Mouse (Mus musculus): Measurements from ENCODE around the gene Cplx1. TPM values are rescaled to one million over a fixed set of nuclear protein-coding genes. Genes with fewer than 3 reads are reported as not detected.
"Not testable (repeated sequence)": the region's sequence is repeated elsewhere in the genome, so short reads cannot be mapped to it uniquely, and the experiment has no call there.

The Cplx1 gene
- polyA plus RNA-seq, 1 experiment from 2014 or later, result 16.9 TPM

- Histone ChIP-seq H3K27me3 (ENCODE audit: control insufficient read depth, insufficient read depth, low read length) (no peaks in the 10 kb centered on the region), H3K4me3 (ENCODE audit: low read depth, low read length) (no peak overlapping the region), H3K36me3 (ENCODE audit: control insufficient read depth, insufficient read depth, low read length) (no peaks in the 10 kb centered on the region), H3K9ac (ENCODE audit: low read length) (no peak overlapping the region), H3K9me3 (ENCODE audit: control insufficient read depth, low read length) (no peaks in the 10 kb centered on the region), H3K4me2 (ENCODE audit: low read depth) (no peak overlapping the region), H3K27ac (ENCODE audit: low read depth, low read length) (no peak overlapping the region), H3K4me1 (ENCODE audit: control insufficient read depth, insufficient read depth, low read length) (no peaks in the 10 kb centered on the region)
- 48% methylated on average over 2 of the region's 2 CpGs for WGBS
- DNase-seq (ENCODE audit: low spot score), result no peak
- ATAC-seq (ENCODE audit: insufficient read depth, low FRiP score, low TSS enrichment), result no peak
Measured at GRCm38 (mm10) chr5:108521016-108521415, 28.8 kb downstream of the Cplx1 start.

GRCm38 (mm10) chr5:108520153-108520552 lies 29.7 kb downstream of the Cplx1 start:
- H3K4me3 ChIP-seq (ENCODE audit: low read depth, low read length), result no peak overlapping the region
- 78% methylated on average over 7 of the region's 7 CpGs for WGBS
- no peaks in the 10 kb centered on the region for H3K27me3 ChIP-seq (ENCODE audit: control insufficient read depth, insufficient read depth, low read length)
- no peak overlapping the region for H3K4me2 ChIP-seq (ENCODE audit: low read depth)
- ATAC-seq (ENCODE audit: insufficient read depth, low FRiP score, low TSS enrichment) (no peak), DNase-seq (ENCODE audit: low spot score) (no peak)
- H3K36me3 ChIP-seq (ENCODE audit: control insufficient read depth, insufficient read depth, low read length), result no peaks in the 10 kb centered on the region
- no peak overlapping the region for H3K9ac ChIP-seq (ENCODE audit: low read length)
- H3K27ac ChIP-seq (ENCODE audit: low read depth, low read length), result no peak overlapping the region
- no peaks in the 10 kb centered on the region for H3K9me3 ChIP-seq (ENCODE audit: control insufficient read depth, low read length)
- H3K4me1 ChIP-seq (ENCODE audit: control insufficient read depth, insufficient read depth, low read length), result no peaks in the 10 kb centered on the region

- ATAC-seq (ENCODE audit: insufficient read depth, low FRiP score, low TSS enrichment), result no peak
- Histone ChIP-seq H3K36me3 (ENCODE audit: control insufficient read depth, insufficient read depth, low read length) (no peaks in the 10 kb centered on the region), H3K4me2 (ENCODE audit: low read depth) (no peak overlapping the region), H3K27ac (ENCODE audit: low read depth, low read length) (no peak overlapping the region), H3K4me3 (ENCODE audit: low read depth, low read length) (no peak overlapping the region), H3K9ac (ENCODE audit: low read length) (no peak overlapping the region), H3K4me1 (ENCODE audit: control insufficient read depth, insufficient read depth, low read length) (no peaks in the 10 kb centered on the region), H3K27me3 (ENCODE audit: control insufficient read depth, insufficient read depth, low read length) (no peaks in the 10 kb centered on the region), H3K9me3 (ENCODE audit: control insufficient read depth, low read length) (no peaks in the 10 kb centered on the region)
- no peak for DNase-seq (ENCODE audit: low spot score)
- 77% methylated on average over 5 of the region's 5 CpGs for WGBS
Measured at GRCm38 (mm10) chr5:108518951-108519350, 30.9 kb downstream of the Cplx1 start.

GRCm38 (mm10) chr5:108518106-108518885 lies 31.5 kb downstream of the Cplx1 start:
- no peaks in the 10 kb centered on the region for H3K4me1 ChIP-seq (ENCODE audit: control insufficient read depth, insufficient read depth, low read length)
- WGBS, result 86% methylated on average over 9 of the region's 9 CpGs
- ATAC-seq (ENCODE audit: insufficient read depth, low FRiP score, low TSS enrichment) (no peak), DNase-seq (ENCODE audit: low spot score) (no peak)
- no peak overlapping the region for H3K9ac ChIP-seq (ENCODE audit: low read length)
- H3K27me3 ChIP-seq (ENCODE audit: control insufficient read depth, insufficient read depth, low read length), result no peaks in the 10 kb centered on the region
- H3K4me3 ChIP-seq (ENCODE audit: low read depth, low read length), result no peak overlapping the region
- no peaks in the 10 kb centered on the region for H3K36me3 ChIP-seq (ENCODE audit: control insufficient read depth, insufficient read depth, low read length)
- no peaks in the 10 kb centered on the region for H3K9me3 ChIP-seq (ENCODE audit: control insufficient read depth, low read length)
- no peak overlapping the region for H3K27ac ChIP-seq (ENCODE audit: low read depth, low read length)
- H3K4me2 ChIP-seq (ENCODE audit: low read depth), result no peak overlapping the region

- ATAC-seq (ENCODE audit: insufficient read depth, low FRiP score, low TSS enrichment), result no peak
- 87% methylated on average over 3 of the region's 3 CpGs for WGBS
Measured at GRCm38 (mm10) chr5:108516655-108517054, 33.2 kb downstream of the Cplx1 start.

GRCm38 (mm10) chr5:108515581-108516361 lies 34.1 kb downstream of the Cplx1 start:
- ATAC-seq (ENCODE audit: insufficient read depth, low FRiP score, low TSS enrichment) (no peak), DNase-seq (ENCODE audit: low spot score) (no peak)
- Histone ChIP-seq H3K4me1 (ENCODE audit: control insufficient read depth, insufficient read depth, low read length) (no peaks in the 10 kb centered on the region), H3K9ac (ENCODE audit: low read length) (no peak overlapping the region), H3K4me3 (ENCODE audit: low read depth, low read length) (no peak overlapping the region), H3K27ac (ENCODE audit: low read depth, low read length) (no peak overlapping the region), H3K9me3 (ENCODE audit: control insufficient read depth, low read length) (no peaks in the 10 kb centered on the region), H3K4me2 (ENCODE audit: low read depth) (no peak overlapping the region), H3K27me3 (ENCODE audit: control insufficient read depth, insufficient read depth, low read length) (no peaks in the 10 kb centered on the region), H3K36me3 (ENCODE audit: control insufficient read depth, insufficient read depth, low read length) (no peaks in the 10 kb centered on the region)
- WGBS, result 72% methylated on average over 6 of the region's 6 CpGs

More at GRCm38 (mm10) chr5:108516655-108517054, 33.2 kb downstream of the Cplx1 start:
- Histone ChIP-seq H3K4me3 (ENCODE audit: low read depth, low read length) (no peak overlapping the region), H3K27me3 (ENCODE audit: control insufficient read depth, insufficient read depth, low read length) (no peaks in the 10 kb centered on the region), H3K4me2 (ENCODE audit: low read depth) (no peak overlapping the region), H3K9ac (ENCODE audit: low read length) (no peak overlapping the region), H3K27ac (ENCODE audit: low read depth, low read length) (no peak overlapping the region), H3K4me1 (ENCODE audit: control insufficient read depth, insufficient read depth, low read length) (no peaks in the 10 kb centered on the region), H3K9me3 (ENCODE audit: control insufficient read depth, low read length) (no peaks in the 10 kb centered on the region), H3K36me3 (ENCODE audit: control insufficient read depth, insufficient read depth, low read length) (no peaks in the 10 kb centered on the region)
- DNase-seq (ENCODE audit: low spot score), result no peak

GRCm38 (mm10) chr5:108502286-108502685 lies 47.5 kb downstream of the Cplx1 start:
- Histone ChIP-seq H3K4me2 (ENCODE audit: low read depth) (no peak overlapping the region), H3K4me3 (ENCODE audit: low read depth, low read length) (no peak overlapping the region), H3K9ac (ENCODE audit: low read length) (no peak overlapping the region), H3K9me3 (ENCODE audit: control insufficient read depth, low read length) (no peaks in the 10 kb centered on the region), H3K27ac (ENCODE audit: low read depth, low read length) (no peak overlapping the region), H3K36me3 (ENCODE audit: control insufficient read depth, insufficient read depth, low read length) (peaks cover 18% of the 10 kb centered on the region), H3K27me3 (ENCODE audit: control insufficient read depth, insufficient read depth, low read length) (no peaks in the 10 kb centered on the region), H3K4me1 (ENCODE audit: control insufficient read depth, insufficient read depth, low read length) (no peaks in the 10 kb centered on the region)
- ATAC-seq (ENCODE audit: insufficient read depth, low FRiP score, low TSS enrichment) (no peak), DNase-seq (ENCODE audit: low spot score) (no peak)
- 89% methylated on average over 18 of the region's 18 CpGs for WGBS

GRCm38 (mm10) chr5:108501573-108501972 lies 48.3 kb downstream of the Cplx1 start:
- peaks cover 18% of the 10 kb centered on the region for H3K36me3 ChIP-seq (ENCODE audit: control insufficient read depth, insufficient read depth, low read length)
- H3K27me3 ChIP-seq (ENCODE audit: control insufficient read depth, insufficient read depth, low read length), result no peaks in the 10 kb centered on the region
- no peaks in the 10 kb centered on the region for H3K4me1 ChIP-seq (ENCODE audit: control insufficient read depth, insufficient read depth, low read length)
- no peaks in the 10 kb centered on the region for H3K9me3 ChIP-seq (ENCODE audit: control insufficient read depth, low read length)
- no peak overlapping the region for H3K4me2 ChIP-seq (ENCODE audit: low read depth)
- H3K27ac ChIP-seq (ENCODE audit: low read depth, low read length), result no peak overlapping the region
- H3K9ac ChIP-seq (ENCODE audit: low read length), result no peak overlapping the region
- H3K4me3 ChIP-seq (ENCODE audit: low read depth, low read length), result no peak overlapping the region
- 100% methylated on average over 1 of the region's 1 CpGs for WGBS
- DNase-seq (ENCODE audit: low spot score) (no peak), ATAC-seq (ENCODE audit: insufficient read depth, low FRiP score, low TSS enrichment) (no peak)

GRCm38 (mm10) chr5:108486148-108486547 lies 63.7 kb downstream of the Cplx1 start:
- not testable (repeated sequence) for H3K9me3 ChIP-seq (ENCODE audit: control insufficient read depth, low read length); H3K4me1 ChIP-seq (ENCODE audit: control insufficient read depth, insufficient read depth, low read length); DNase-seq (ENCODE audit: low spot score); H3K4me2 ChIP-seq (ENCODE audit: low read depth); H3K27ac ChIP-seq (ENCODE audit: low read depth, low read length); H3K27me3 ChIP-seq (ENCODE audit: control insufficient read depth, insufficient read depth, low read length); H3K4me3 ChIP-seq (ENCODE audit: low read depth, low read length); ATAC-seq (ENCODE audit: insufficient read depth, low FRiP score, low TSS enrichment); H3K9ac ChIP-seq (ENCODE audit: low read length)
- H3K36me3 ChIP-seq (ENCODE audit: control insufficient read depth, insufficient read depth, low read length), result peaks cover 13% of the 10 kb centered on the region
- 93% methylated on average over 4 of the region's 5 CpGs for WGBS

Measured in neural tube, embryonic 11.5 days (tissue).